In the genomic region with DNA sequence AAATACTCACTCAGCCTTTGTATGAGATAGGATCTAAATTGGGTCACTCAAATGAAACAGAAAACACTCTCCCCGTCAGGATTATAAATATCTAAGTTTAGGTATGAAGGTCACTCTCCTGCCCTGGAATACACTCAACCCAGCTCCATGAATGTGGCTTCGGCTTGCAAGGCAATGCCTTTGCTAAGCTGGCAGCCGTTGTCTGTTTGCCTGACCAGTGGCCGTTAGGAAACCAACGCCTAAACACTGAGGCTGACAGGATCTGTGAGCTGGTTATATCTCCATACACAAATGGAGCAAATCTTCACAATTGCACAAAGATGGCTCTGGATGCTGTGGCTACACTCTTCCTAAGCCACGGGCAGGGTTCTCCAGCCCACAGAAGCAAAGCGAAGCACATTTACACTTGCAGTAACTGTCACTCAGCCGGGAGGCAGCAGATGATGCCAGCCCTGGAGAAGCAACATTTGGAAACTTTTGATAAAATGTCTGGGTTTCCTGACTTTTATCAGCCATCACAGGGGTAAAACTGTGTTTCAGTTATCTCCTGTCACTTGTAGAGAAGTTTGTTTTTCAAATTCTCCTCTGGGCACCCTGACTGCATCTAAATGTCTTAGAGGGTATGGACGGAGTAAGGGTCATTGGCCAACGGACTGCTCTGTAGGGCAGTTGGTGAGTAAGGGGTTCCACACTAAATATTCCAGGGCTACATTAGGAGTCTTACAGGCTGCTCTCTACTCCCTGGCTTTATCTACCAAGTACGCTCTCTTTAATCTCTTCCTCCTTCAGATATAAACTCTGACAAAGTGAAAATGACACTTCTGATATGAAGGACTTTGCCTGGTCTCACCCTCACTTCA, we compare ENCODE assay signal across 21 mouse cellular contexts. TPM values are rescaled to one million over a fixed set of nuclear protein-coding genes. Genes with fewer than 3 reads are reported as not detected.
DNase-seq lines count a peak whose midpoint lies in the region; ATAC-seq and TF ChIP-seq lines count a peak whose summit lies in the region.
"Had no signal": no experiment of that assay in that cellular context is flagged by ENCODE, and none has a peak within 500 bp of the region (broad histone marks: within the 10 kb centered on the region; RNA-seq: fewer than 3 reads in every experiment).

No protein-coding gene starts in this region.

- H3K9me3 ChIP-seq in heart, embryonic 12.5 days (replicated peaks): no peaks in the 10 kb centered on the region
- H3K9me3 ChIP-seq in liver, embryonic 16.5 days (replicated peaks; ENCODE audit: control insufficient read depth, low read length): no peaks in the 10 kb centered on the region
- H3K9me3 ChIP-seq: hindbrain, embryonic 13.5 days; midbrain, embryonic 10.5 days; stomach, embryonic 15.5 days had no signal

- peak; percentile 13 to 36 for DNase-seq in heart, adult 9 months (ENCODE audit: low spot score in 2 of 2)
- peak; percentile 53 for DNase-seq in c-Kit-positive CD71-positive TER-119-positive erythroid progenitor cells, embryonic 14.5 days (ENCODE audit: low spot score)
- peak; percentile 14 for DNase-seq in gastrocnemius, postnatal 10 days
- DNase-seq in cerebellum, adult 9-10 months: no peak
- no peak for DNase-seq in cerebellum, adult 11-12 months
- no peak for DNase-seq in cerebellum, adult 2 months
- DNase-seq: cerebellum, adult 11 months; embryo, embryonic 11 days; kidney, adult 11 months; kidney, postnatal 25 days; layer of hippocampus, postnatal 36 days; left cerebral cortex, postnatal 4 days; thymus, postnatal 25 days had no signal

- H3K4me1 ChIP-seq in heart, embryonic 12.5 days (replicated peaks): peaks cover 16% of the 10 kb centered on the region
- H3K4me1 ChIP-seq in liver, embryonic 16.5 days (ENCODE audit: control insufficient read depth, low read depth, low read length): peaks cover 45% of the 10 kb centered on the region
- H3K4me1 ChIP-seq in cerebellum, adult 2 months (ENCODE audit: control insufficient read depth, insufficient read depth, low read length): peaks cover 12% of the 10 kb centered on the region
- H3K4me1 ChIP-seq: stomach, embryonic 15.5 days had no signal

- H3K9ac ChIP-seq in heart, embryonic 12.5 days: no peak overlapping the region
- peak overlapping the region; percentile 47; the same call in 1 of the 2 replicates for H3K9ac ChIP-seq in liver, embryonic 16.5 days (ENCODE audit: low read depth, low read length)
- H3K9ac ChIP-seq: hindbrain, embryonic 13.5 days; stomach, embryonic 15.5 days had no signal

- no peak overlapping the region for H3K27ac ChIP-seq in heart, embryonic 12.5 days (ENCODE audit: poor library complexity, severe bottlenecking)
- H3K27ac ChIP-seq in liver, embryonic 16.5 days (ENCODE audit: low read length): peak overlapping the region; percentile 75
- no peak overlapping the region for H3K27ac ChIP-seq in cerebellum, adult 2 months (ENCODE audit: insufficient read depth, low read length)
- H3K27ac ChIP-seq: hindbrain, embryonic 13.5 days; midbrain, embryonic 10.5 days; stomach, embryonic 15.5 days had no signal

- no peak overlapping the region for H3K4me2 ChIP-seq in heart, embryonic 12.5 days
- H3K4me2 ChIP-seq in liver, embryonic 16.5 days (ENCODE audit: low read depth, low read length): peak overlapping the region; percentile 38
- H3K4me2 ChIP-seq: hindbrain, embryonic 13.5 days; stomach, embryonic 15.5 days had no signal

- 55% methylated on average over 11 of the region's 11 CpGs for WGBS in heart, embryonic 12.5 days
- WGBS in liver, embryonic 16.5 days (ENCODE audit: insufficient replicate concordance): 23% methylated on average over 11 of the region's 11 CpGs
- WGBS in cerebellum, adult 2 months: 91% methylated on average over 11 of the region's 11 CpGs

- H3K27me3 ChIP-seq in heart, embryonic 12.5 days (replicated peaks): no peaks in the 10 kb centered on the region
- H3K27me3 ChIP-seq in liver, embryonic 16.5 days (ENCODE audit: control insufficient read depth, insufficient read depth, low read depth, low read length): no peaks in the 10 kb centered on the region
- no peaks in the 10 kb centered on the region for H3K27me3 ChIP-seq in cerebellum, adult 2 months (ENCODE audit: control insufficient read depth, insufficient read depth, low read length)
- H3K27me3 ChIP-seq: hindbrain, embryonic 13.5 days; Patski; stomach, embryonic 15.5 days had no signal

- no peaks in the 10 kb centered on the region; the same call in none of the 2 replicates for H3K36me3 ChIP-seq in heart, embryonic 12.5 days
- peaks cover 13% of the 10 kb centered on the region for H3K36me3 ChIP-seq in liver, embryonic 16.5 days (ENCODE audit: control insufficient read depth, insufficient read depth)
- H3K36me3 ChIP-seq: hindbrain, embryonic 13.5 days; midbrain, embryonic 10.5 days; stomach, embryonic 15.5 days had no signal

- H3K4me3 ChIP-seq in heart, embryonic 12.5 days: no peak overlapping the region
- no peak overlapping the region for H3K4me3 ChIP-seq in liver, embryonic 16.5 days (ENCODE audit: low read depth, low read length)
- H3K4me3 ChIP-seq in cerebellum, adult 2 months (replicated peaks; ENCODE audit: insufficient read depth, low read depth, low read length): no peak overlapping the region
- H3K4me3 ChIP-seq: hindbrain, embryonic 13.5 days; midbrain, embryonic 10.5 days; myocyte; stomach, embryonic 15.5 days had no signal

- TF ChIP-seq CTCF in cerebellum, adult 2 months (IDR thresholded peaks at IDR 0.05; ENCODE audit: borderline replicate concordance, insufficient read depth, low read depth, low read length): no peak

- ATAC-seq in heart, embryonic 12.5 days (ENCODE audit: insufficient number of reproducible peaks, low FRiP score): no peak
- peak; percentile 66 for ATAC-seq in liver, embryonic 16.5 days (ENCODE audit: low read depth)
- ATAC-seq: CD4-positive, CD25-positive, alpha-beta regulatory T cell, adult 4 months; Patski had no signal

- no peak for TF ChIP-seq POLR2A in cerebellum, adult 2 months (IDR thresholded peaks at IDR 0.05; ENCODE audit: borderline replicate concordance, insufficient read depth, low read length)

RNA-seq across cellular contexts. Expression of gene Optn, which starts 21.0 kb away (rescaled TPM):
- polyA plus RNA-seq in heart, embryonic 12.5 days (2016; fragmentation: Nextera tagmentation; extraction: Ambion mirVana): 17.1 and 17.5 TPM in 2 replicates
- total RNA-seq in gastrocnemius, postnatal 10 days (2021): 10 to 100 TPM; 23.5 to 26.4 TPM
- polyA plus RNA-seq in liver, embryonic 16.5 days (2015; fragmentation: Nextera tagmentation; extraction: Ambion mirVana): 21.8 and 22.3 TPM in 2 replicates
- 14.6 and 16.3 TPM in 2 replicates for polyA plus RNA-seq in cerebellum, adult 2 months (2012; rRNA removed)

RNA-seq across cellular contexts. Expression of gene Mcm10, which starts 30.3 kb away (rescaled TPM):
- 23.8 and 24.2 TPM in 2 replicates for polyA plus RNA-seq in heart, embryonic 12.5 days (2016; fragmentation: Nextera tagmentation; extraction: Ambion mirVana)
- 1 to 10 TPM; 2.3 to 4.7 TPM for total RNA-seq in gastrocnemius, postnatal 10 days (2021)
- polyA plus RNA-seq in liver, embryonic 16.5 days (2015; fragmentation: Nextera tagmentation; extraction: Ambion mirVana): 29.8 and 30.3 TPM in 2 replicates
- 1.4 and 2.0 TPM in 2 replicates for polyA plus RNA-seq in cerebellum, adult 2 months (2012; rRNA removed)

Comparison
In these comparisons a context has a peak if more than half of its experiments do, and no peak if none do; other contexts are left out.
1. DNase-seq: peak in heart, adult 9 months (2 of 2), c-Kit-positive CD71-positive TER-119-positive erythroid progenitor cells, embryonic 14.5 days (single experiment) and gastrocnemius, postnatal 10 days (single experiment); none in cerebellum, adult 9-10 months (single experiment), cerebellum, adult 11-12 months (single experiment) and cerebellum, adult 2 months (0 of 2).